Mouse (Mus musculus) adrenal gland (tissue): ENCODE data around the gene Rad9a.
"Not testable (repeated sequence)": the region's sequence is repeated elsewhere in the genome, so short reads cannot be mapped to it uniquely, and the experiment has no call there.

ENCODE experiments used
- intact Hi-C: fragments of 180-260 bp; cut with DNase I; formaldehyde crosslinking; loops from one replicate; pipeline ENCODE4 v1.15.1; 2025
- long read RNA-seq, 2 experiments: library from polyadenylated mRNA; unstranded; transcript quantifications; one replicate each; pipeline ENCODE4 v2.0.0; 2020; ENCODE audit warnings: borderline replicate concordance in 1 of 2; ENCODE audit not compliant: insufficient replicate concordance in 1 of 2

Gene Rad9a
- long read RNA-seq, experiment 1, partial matches to known transcripts = 0 of 4 reads
- long read RNA-seq, experiment 1, other reads (novel, unspliced or antisense) = 3 of 4 reads
- long read RNA-seq, experiment 2, transcript Rad9a-201 (11 exons, 2,081 nt) = major isoform, 5 of 7 reads
- long read RNA-seq, experiment 2, partial matches to known transcripts = 0 of 7 reads
- long read RNA-seq, experiment 2, other reads (novel, unspliced or antisense) = 2 of 7 reads

DNA sequence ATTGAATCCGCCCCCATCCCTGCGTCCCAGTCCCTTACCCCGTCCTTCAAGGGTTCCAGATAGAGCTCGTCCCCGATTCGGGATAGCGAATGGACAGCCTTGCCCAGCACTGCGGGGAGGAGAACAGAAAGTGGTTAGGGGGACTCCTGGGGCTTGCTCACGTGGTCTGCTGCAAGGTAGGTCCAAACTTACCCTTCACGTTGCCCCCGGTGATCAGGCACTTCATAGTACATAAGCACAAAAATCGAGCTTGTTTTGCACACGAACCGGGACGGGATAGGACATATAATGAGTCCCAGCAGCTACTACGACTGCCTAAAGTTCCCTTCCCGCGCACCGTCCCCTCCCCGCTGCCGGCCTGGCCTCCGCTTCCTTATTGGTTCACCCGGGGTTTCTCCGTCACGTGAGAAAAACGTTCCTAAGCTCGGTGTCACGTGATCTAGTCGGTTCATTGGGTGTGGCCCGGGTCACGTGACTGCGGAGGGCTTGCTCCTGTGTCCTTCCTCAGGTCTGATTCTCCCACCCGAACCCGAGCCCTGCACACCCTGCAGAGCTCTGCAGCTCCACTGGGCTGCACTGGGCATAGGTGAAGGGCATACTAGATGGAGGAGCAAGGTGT is at the start of gene Rad9a:
Rad9a (minus strand) TSS at position 372 of the 619 bp plus-strand sequence.
- intact Hi-C loops = no loop called here

DNA sequence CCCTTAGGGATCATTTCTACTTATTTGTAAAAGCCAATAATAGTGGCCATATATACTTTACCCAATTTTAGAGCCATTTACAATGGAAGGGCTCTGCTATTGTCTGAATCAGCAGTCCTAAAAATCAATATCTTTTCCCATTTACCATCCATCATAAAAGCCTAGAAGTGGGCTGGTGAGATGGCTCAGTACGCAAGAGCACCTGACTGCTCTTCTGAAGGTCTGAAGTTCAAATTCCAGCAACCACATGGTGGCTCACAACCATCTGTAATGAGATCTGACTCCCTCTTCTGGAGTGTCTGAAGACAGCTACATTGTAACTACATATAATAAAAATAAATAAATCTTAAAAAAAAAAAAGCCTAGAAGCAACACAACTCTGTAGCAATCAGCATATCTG is 47.2 kb upstream of the Rad9a start:
- intact Hi-C loops = not testable (repeated sequence)

DNA sequence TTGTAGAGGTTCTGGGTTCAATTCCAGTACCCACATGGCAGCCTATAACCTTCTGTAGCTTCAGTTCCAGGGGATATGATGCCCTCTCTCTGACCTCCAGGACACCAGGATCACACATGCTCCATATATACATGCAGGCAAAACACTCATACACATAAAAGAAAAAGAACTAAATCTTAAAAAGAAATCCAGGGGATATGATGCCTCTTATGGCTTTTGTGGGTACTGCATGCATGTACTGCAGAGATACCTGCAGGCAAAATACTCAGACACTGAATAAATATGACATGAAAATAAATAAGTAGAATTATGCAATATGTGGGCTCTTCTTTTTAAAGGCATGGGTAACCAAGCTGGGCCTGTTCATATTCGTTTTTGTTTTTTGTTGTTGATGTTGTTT is 45.5 kb upstream of the Rad9a start:
- intact Hi-C loops = no loop called here

DNA sequence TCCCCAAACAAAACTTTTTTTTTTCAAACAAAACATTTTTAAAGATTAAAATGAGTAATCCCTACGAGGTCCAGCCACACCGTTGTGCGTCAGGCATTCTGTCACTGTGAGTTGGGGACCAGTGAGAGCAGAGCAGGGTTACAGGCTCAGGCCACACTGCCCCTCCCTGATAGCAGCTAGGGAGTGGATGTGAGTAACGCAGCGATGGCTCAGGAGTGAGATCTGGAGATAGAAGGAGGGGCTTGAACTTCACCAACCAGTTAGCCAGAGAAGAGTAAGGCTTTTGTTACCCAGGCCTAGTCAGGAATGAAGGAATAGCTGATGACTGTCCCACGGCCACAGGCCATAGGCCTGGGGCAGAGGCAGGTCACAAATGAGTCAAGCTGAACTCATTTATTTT is 43.3 kb upstream of the Rad9a start:
- intact Hi-C loops = loop anchor here (5.0 kb wide), 1 partner anchor 37 kb away; no protein-coding TSS in a partner anchor

DNA sequence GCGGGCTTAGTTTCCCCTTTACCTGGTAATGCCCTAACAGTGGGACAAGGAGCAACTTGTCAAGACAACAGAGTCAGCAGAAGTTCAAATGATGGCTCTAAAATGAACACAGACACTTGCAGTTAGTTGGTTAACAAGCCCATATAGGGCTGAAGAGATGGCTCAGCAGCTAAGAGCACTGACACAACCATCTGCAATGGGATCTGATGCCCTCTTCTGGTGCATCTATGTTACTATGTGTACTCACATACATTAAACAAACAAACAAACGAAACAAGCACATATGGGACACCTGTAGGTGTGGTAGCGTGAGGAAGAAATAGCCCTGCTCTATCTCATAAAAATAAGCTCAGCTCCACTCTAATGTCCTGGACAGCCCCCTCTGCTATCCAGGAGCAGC is 41.0 kb upstream of the Rad9a start:
- intact Hi-C loops = loop anchor here (5.0 kb wide), 1 partner anchor 35 kb away; no protein-coding TSS in a partner anchor

DNA sequence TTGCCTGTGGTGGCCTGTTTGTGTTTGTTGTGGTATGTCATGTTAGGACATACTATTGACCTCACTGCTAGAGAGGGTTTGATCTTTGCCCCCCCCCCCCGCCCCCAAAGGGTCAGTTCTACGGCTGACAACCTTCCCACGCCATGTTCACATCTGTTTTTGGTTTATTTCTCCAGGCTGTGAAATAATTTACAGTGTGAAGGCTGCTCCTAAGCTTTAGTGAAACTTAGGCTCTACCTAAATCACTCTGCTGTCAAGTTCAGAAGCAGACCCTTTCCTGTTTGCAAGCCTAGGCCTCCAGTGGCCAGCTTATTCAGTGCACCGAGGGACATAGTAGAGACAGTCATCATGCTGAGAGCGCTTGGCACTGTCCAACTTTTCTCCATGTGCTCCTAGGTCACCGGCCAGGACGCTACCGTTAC is 38.8 kb upstream of the Rad9a start:
- intact Hi-C loops = loop anchor here (5.0 kb wide), 1 partner anchor 33 kb away; no protein-coding TSS in a partner anchor

DNA sequence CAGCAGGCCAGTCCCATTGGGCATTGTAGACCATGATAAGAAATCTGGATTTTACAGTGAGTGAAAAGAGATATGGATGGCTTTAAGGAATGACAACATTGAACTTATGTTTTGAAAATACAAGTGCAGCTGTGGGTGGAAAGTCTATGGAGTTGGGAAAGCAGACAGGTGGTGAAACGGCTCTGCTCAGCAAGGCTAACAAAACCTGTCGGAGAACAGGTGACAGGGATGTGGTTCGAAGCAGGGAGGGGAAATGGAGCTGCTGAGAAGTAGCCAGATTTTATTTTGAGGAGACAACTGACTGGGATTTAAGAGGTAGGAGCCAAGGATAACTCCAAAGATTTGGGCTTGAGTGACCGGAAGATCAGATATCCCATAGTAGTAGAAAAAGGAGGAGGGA is 33.1 kb upstream of the Rad9a start:
- intact Hi-C loops = no loop called here

DNA sequence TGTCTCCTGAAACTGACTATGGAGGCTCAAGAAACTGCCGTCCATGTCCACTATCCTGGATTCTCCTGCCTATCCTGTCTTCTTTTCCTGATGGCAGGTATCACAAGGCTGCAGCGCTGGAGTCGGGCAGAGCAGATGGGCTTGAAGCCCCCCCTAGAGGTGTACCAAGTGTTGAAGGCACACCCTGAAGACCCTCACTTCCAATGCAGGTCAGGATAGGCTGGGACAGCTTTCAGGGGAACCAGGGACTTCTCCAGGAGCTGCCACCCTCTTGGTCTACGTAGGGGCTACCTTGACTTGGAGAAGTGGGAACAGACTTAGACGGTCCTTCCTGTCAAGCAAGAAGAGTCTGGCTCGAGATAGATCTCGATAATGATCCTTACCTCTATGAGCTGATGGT is 31.2 kb upstream of the Rad9a start:
- intact Hi-C loops = no loop called here

GRCm38 (mm10) chr19:4232186-4232572 is 30.7 kb upstream of the Rad9a start:
- intact Hi-C loops = no loop called here

- intact Hi-C loops = no loop called here
These were observed 30.1 kb upstream of the Rad9a start, which contains the start of gene Pold4 for GRCm38 (mm10) chr19:4231253-4232185. Gene Pold4, plus strand, starts transcription at chr19:4231899.

DNA sequence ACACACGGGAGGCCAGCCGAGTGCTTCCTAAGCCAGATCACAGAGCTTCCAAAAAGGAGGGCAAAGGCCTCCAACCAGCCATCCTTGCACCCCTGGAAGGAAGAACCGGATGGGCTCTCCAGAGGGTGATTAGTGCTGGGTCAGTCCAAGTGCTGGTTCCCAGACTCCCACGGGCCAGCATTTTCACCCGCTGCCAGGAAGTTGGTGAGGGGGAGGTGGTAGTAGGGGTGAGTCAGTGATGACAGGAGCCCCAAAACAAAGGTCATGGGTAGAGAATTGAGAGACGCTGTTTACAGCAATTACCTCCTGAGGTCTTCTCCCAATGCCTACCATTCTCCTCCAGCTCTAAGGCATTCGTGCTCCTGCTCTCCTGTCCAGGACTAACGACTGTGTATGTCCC is 29.0 kb upstream of the Rad9a start:
- intact Hi-C loops = no loop called here

DNA sequence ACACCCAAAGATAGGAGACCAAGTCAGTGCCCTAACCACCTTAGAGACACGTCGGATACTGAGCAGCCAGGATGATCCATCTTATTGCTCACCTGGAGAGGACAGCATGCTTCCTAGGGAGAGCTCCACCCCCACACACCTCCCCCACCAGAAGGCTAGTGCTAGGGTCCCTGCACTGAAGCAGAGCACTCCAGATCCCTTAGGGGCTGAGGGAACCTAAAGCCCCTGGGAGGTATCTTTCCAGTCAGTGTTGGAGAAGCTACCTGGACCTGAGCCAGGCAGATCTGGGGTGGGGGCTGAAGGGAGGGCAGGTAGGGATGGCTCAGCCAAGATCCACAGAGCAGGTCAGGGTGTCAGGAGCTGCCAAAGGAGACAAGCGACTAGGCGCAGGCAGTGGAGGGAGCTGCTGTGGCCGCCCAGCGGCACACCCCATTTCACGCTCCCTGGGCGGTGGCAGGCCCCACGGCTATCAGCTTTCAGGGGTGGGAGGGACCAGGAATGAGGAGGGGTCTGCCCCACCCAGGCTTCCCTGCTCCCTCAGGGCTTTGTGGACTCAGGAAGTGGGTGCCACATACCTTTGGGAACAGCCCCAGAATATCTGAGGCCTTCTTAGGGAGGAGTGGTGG is 28.1 kb upstream of the Rad9a start:
- intact Hi-C loops = no loop called here

- intact Hi-C loops = loop anchor here (1.0 kb wide), 1 partner anchor 22 kb away; no protein-coding TSS in a partner anchor
These were observed 27.4 kb upstream of the Rad9a start for GRCm38 (mm10) chr19:4228891-4229290.

- intact Hi-C loops = loop anchor here (1.0 kb wide), 1 partner anchor 21 kb away; no protein-coding TSS in a partner anchor
These were observed 26.6 kb upstream of the Rad9a start for GRCm38 (mm10) chr19:4227894-4228678.

- intact Hi-C loops = no loop called here
These were observed 26.0 kb upstream of the Rad9a start for GRCm38 (mm10) chr19:4227446-4227845.

DNA sequence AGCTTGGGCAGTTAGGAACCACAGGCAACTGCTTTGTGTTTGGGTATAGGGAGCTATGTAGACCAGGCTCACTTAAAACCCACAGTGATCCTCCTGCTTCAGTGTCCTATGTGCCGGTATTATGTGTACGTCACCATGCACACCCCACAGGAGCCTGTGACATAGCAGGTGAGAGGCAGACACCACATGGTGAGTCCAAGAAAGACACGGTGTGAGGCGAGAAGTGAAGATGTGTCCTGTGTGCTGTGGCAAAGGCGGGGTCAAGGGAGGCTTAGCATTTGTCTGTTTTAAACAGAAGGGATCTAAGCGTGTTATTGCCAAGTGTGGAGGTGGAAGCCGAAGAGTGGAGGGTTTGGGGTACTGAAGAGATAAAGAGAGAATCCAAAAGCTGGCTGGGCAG is 25.3 kb upstream of the Rad9a start:
- intact Hi-C loops = no loop called here

GRCm38 (mm10) chr19:4222165-4222564 is 20.7 kb upstream of the Rad9a start:
- intact Hi-C loops = no loop called here

DNA sequence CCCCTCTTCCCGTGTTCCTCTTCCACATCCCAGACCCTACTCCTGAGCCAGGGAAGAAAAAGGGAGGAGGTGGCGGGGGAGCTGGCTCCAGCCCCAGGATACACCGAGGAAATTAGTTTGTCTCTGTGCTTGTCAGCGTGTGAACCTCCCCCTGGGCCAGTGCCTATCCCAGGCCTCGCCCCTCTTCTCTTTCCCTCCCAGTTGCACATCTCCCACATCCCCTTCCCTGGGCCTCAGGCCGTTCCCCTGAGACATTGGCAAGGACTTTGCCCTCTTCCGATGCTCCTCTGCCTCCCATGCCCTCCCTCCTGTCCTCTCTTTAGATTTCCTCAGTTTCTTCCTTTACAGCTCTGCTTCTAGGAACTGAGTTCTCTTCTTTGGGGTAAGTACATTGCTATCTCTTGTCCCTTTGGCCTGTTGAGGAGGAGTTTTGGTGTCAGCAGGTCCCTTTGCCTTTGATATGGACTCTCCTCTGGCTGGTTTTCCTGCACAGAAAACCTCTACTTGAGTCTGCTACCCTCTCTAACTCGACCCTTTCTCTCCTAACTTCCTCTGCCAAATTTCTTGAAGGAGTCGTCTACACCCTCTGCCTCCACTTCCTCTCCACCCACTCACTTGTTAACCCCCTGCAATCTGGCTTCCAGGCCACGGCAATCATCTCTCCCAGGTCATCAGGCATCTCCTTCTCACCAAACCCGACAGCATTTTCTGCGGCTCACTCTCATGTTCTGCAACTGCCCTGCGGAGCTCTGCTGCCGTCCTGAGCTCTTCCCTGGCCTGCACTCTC is 19.7 kb upstream of the Rad9a start:
- intact Hi-C loops = no loop called here

GRCm38 (mm10) chr19:4220416-4220815 is 19.0 kb upstream of the Rad9a start:
- intact Hi-C loops = no loop called here

DNA sequence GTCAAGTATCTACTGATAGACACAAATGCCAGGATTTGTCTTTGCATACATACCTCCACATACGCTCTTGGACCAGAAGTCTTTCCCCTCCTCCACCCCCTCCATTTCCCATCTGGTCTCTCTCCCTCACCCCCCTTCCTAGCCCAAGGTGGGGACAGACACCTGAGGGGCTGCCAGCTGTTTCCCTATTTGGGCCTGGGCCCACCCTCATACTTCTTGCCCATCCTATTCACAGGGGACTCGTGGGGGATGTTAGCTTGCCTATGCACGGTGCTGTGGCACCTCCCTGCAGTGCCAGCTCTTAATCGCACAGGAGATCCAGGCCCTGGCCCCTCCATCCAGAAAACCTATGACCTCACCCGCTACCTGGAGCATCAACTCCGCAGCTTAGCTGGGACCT is 18.5 kb upstream of the Rad9a start:
- intact Hi-C loops = no loop called here
